Comparison of ENCODE assay signal across 8 mouse cellular contexts in the genomic region with DNA sequence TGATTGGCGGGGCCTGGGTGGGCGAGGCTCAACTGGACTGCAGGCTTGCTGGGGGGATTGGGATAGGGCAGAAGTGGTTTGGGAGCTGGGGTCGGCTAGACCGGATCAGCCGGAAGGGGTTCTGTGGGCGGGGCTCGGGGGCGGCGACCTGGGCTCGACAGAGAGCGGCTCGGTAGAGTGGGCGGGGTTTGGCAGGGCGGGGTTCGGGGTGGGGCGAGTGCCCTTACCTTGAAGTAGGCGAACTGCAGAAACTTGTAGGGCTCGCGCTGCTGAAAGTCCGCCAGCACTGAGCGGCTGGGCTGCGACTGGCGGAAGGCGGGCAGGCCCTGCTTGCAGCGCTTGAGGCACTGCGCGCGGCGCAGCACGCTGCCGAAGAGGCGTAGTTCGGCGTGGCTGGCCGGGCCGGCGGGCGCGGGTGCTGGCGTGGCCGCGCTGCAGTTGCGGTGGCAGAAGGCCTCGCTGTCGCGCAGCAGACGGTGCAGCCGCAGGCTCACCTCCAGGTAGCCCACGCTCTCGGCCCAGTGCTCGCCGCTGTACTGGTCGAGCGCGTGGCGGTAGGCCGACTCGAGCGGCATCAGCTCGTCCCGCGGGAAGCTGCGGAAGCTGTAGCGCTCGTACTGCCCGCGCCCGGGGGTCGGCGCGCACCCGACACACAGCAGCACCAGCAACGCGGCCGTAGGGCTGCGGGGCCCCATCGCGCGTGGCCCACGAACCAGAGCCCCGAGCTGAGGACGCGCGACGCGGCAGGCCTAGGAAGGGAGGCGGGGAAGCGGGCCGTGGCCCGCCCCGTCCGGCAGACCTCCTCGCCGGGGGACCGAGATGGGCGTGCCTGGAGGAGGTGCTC. TPM values are rescaled to one million over a fixed set of nuclear protein-coding genes. Genes with fewer than 3 reads are reported as not detected.
A peak's percentile ranks its signal among the peaks of the same experiment; 100 is the strongest.
DNase-seq lines count a peak whose midpoint lies in the region; ATAC-seq and TF ChIP-seq lines count a peak whose summit lies in the region.

A gene (minus strand): TSS at position 771 of the 844 bp plus-strand sequence.

- H3K9ac ChIP-seq in hindbrain, embryonic 13.5 days: peak within 1 kb of the TSS; percentile 85

- DNase-seq in layer of hippocampus, postnatal 25 days (ENCODE audit: extremely low spot score in 1 of 2, low spot score in 1 of 2): peak; percentile 24 to 36
- no peak for DNase-seq in layer of hippocampus, adult 9-11 months
- DNase-seq in cerebellum, adult 9-11 months: peak; percentile 54
- peak; percentile 38 to 45 for DNase-seq in frontal cortex, postnatal 36 days (ENCODE audit: low spot score in 2 of 2)
- peak; percentile 53 for DNase-seq in left cerebral cortex, postnatal 4 days
- peak; percentile 63 for DNase-seq in mesoderm, embryonic 11.5 days (ENCODE audit: low read depth, low spot score)
- DNase-seq in spleen, adult 2 months (ENCODE audit: low read depth in 1 of 2, low spot score in 2 of 2): peak in 1 of 2 experiments; percentile 68

- no peak; the same call in 1 of the 2 replicates for TF ChIP-seq POLR2A in spleen, adult 2 months (IDR thresholded peaks at IDR 0.05; ENCODE audit: low read depth, low read length)

- H3K27me3 ChIP-seq in hindbrain, embryonic 13.5 days: peaks cover 4% of the 10 kb centered on the region
- no peaks in the 10 kb centered on the region for H3K27me3 ChIP-seq in spleen, adult 2 months (ENCODE audit: control insufficient read depth, insufficient read depth, low read length)

- TF ChIP-seq CTCF in spleen, adult 2 months (IDR thresholded peaks at IDR 0.05; ENCODE audit: extremely low read depth, insufficient read depth, insufficient read length, insufficient replicate concordance): no peak

- peaks cover 7% of the 10 kb centered on the region for H3K4me1 ChIP-seq in hindbrain, embryonic 13.5 days (replicated peaks)
- no peaks in the 10 kb centered on the region for H3K4me1 ChIP-seq in spleen, adult 2 months (ENCODE audit: control insufficient read depth, insufficient read depth, insufficient read length)

- peak within 1 kb of the TSS; percentile 72 for H3K4me3 ChIP-seq in hindbrain, embryonic 13.5 days
- peak within 1 kb of the TSS; percentile 87 for H3K4me3 ChIP-seq in spleen, adult 2 months (ENCODE audit: extremely low read depth, insufficient read depth, insufficient read length)

- peak within 1 kb of the TSS; percentile 52 for H3K27ac ChIP-seq in hindbrain, embryonic 13.5 days
- peak within 1 kb of the TSS; percentile 46 for H3K27ac ChIP-seq in spleen, adult 2 months (ENCODE audit: insufficient read depth, low read length)

- no peaks in the 10 kb centered on the region for H3K36me3 ChIP-seq in hindbrain, embryonic 13.5 days
- peaks cover 2% of the 10 kb centered on the region; the same call in 1 of the 2 replicates for H3K36me3 ChIP-seq in spleen, adult 2 months (ENCODE audit: control insufficient read depth, insufficient read depth, low read length)

- peak; percentile 82 for ATAC-seq in hindbrain, embryonic 13.5 days (ENCODE audit: low FRiP score)

- no peaks in the 10 kb centered on the region for H3K9me3 ChIP-seq in hindbrain, embryonic 13.5 days

- intact Hi-C loops in left cerebral cortex, postnatal 4 days (cut with DNase I): no loop called here

- H3K4me2 ChIP-seq in hindbrain, embryonic 13.5 days: peak within 1 kb of the TSS; percentile 83

- under 1% methylated on average over 86 of the region's 96 CpGs for WGBS in hindbrain, embryonic 13.5 days
- WGBS in spleen, adult 2 months: 3% methylated on average over 91 of the region's 96 CpGs

RNA-seq across cellular contexts. Expression of the gene that starts here (rescaled TPM):
- 1 to 10 TPM; 5.7 to 6.9 TPM for total RNA-seq in layer of hippocampus, postnatal 25 days (2021)
- 27.4 and 32.6 TPM in 2 replicates for polyA plus RNA-seq in hindbrain, embryonic 13.5 days (2015; fragmentation: Nextera tagmentation; extraction: Ambion mirVana)
- total RNA-seq in left cerebral cortex, postnatal 4 days (2021): 10 to 100 TPM; 13.6 to 18.3 TPM
- polyA plus RNA-seq in spleen, adult 2 months (2012; rRNA removed): 37.1 and 49.2 TPM in 2 replicates
